Mouse (Mus musculus): ENCODE measurements around the gene Exosc10.

- TF ChIP-seq CTCF (IDR thresholded peaks at IDR 0.05; ENCODE audit: low read depth, low read length) (no peak), POLR2A (IDR thresholded peaks at IDR 0.05; ENCODE audit: extremely low read depth, insufficient read depth, low read length) (no peak)
These were observed 62.5 kb downstream of the Exosc10 start for GRCm38 (mm10) chr4:148620718-148621117.
